Mouse (Mus musculus) CD4-positive, CD25-positive, alpha-beta regulatory T cell, adult 9 weeks (primary cell): ENCODE measurements around the gene Mosmo. TPM values are rescaled to one million over a fixed set of nuclear protein-coding genes. Genes with fewer than 3 reads are reported as not detected.

ENCODE experiments used
- polyA plus RNA-seq: library from polyadenylated mRNA; unstranded; fragments of 100-300 nt; shearing (Covaris generic); gene quantifications from one replicate; pipeline ENCODE4 v1.2.1, GENCODE M21; 2017

Gene Mosmo
- 3.3 TPM for polyA plus RNA-seq

DNA sequence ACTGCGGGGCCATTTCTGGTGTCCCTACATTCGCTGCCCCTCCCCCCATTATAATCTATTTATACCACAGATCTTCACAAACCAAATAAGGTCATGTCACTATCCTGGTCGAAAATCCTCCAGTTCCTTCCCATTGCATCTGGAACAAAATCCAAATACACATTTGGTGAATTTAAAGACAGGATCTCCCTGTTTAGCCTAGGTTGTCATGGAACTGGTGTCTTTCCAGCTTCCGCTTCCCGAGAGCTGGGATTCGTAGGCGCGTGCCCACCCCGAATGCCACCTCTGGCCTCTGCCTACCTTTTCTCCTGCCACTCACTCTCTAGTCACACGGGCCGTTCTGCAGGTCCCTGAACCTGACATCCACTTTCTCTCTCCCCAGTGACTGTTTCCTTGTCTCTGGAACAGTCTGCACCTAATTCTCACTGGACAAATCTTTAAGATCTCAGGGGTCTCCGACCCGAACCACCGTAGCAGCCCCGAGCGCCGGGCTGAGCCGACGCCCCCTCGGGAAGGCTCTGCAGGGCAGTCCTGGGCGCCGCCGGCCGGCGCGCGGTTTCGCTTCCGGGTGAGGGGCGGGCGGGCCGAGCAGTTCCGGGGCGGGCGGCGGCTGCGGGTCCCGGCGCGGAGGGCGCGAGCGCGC, at the start of gene Mosmo:
Gene Mosmo (plus strand): TSS at position 618 of the 643 bp plus-strand sequence.

DNA sequence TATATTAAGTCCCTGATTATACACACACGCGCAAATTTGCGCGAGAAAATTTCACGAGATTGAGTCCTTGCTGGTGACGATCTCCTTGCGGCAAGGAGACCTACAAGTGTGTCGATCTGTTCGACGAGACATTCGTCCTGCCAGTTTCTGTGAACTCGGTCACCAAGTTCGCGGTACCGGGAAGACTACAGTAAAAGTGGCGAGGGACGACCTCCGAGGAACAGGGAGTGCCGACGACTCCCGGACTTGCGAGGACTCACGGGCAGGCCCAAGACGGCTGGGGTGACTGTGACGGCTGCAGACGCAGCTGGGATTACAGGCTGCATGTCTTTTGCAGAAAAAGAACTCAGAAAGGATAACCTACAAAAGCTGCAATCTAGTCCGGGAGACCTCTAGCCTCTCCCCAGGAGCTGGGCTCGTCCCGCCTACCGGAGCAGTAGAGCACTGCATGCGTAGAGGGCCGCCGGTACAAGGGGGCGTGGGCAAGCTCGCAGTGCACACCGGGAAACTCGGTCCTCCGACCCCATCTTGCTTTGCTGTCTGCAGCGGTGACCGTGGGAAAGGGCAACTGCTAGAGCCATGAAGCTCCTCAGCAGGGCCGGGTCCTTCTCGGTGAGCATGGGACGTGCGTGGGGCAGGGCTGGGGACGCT, 42.6 kb upstream of the Mosmo start, which contains the start of gene Uqcrc2:
Gene Uqcrc2 (plus strand): TSS at position 466 of the 651 bp plus-strand sequence.

GRCm38 (mm10) chr7:120670153-120670875, 7.1 kb upstream of the Mosmo start, which contains the start of gene Pdzd9:
Pdzd9 (minus strand) TSS chr7:120670343.

GRCm38 (mm10) chr7:120739018-120739417, 61.6 kb downstream of the Mosmo start, which contains the start of gene Vwa3a:
Vwa3a (plus strand) TSS chr7:120739318.

Other genes starting within 250 kb of the Mosmo start
- gene Uqcrc2, start 42.4 kb upstream of the Mosmo start, polyA plus RNA-seq, result 188 TPM
- gene Pdzd9, start 7.3 kb upstream of the Mosmo start, polyA plus RNA-seq, result 0.52 TPM
- 0.12 TPM for gene Vwa3a, start 61.7 kb downstream of the Mosmo start, polyA plus RNA-seq
- not detected for gene Gm5737, start 134.7 kb downstream of the Mosmo start, polyA plus RNA-seq
- 7.7 TPM for gene Eef2k, start 165.2 kb downstream of the Mosmo start, polyA plus RNA-seq
- 29.9 TPM for gene Polr3e, start 240.1 kb downstream of the Mosmo start, polyA plus RNA-seq